Mouse (Mus musculus): ENCODE measurements at regions not wholly inside any gene's neighbourhood (a gene's known extent, or its start where the extent isn't known, plus 50 kb on each side); places are given as distances from the start of the nearest gene placed in this dataset.

GRCm38 (mm10) chr1:148823146-148823545, 1137.9 kb downstream of the Pla2g4a start:
- Histone ChIP-seq H3K4me2 (replicated peaks; ENCODE audit: low read depth, low read length, severe bottlenecking) (no peak overlapping the region), H3K27ac (replicated peaks; ENCODE audit: low read depth, low read length) (no peak overlapping the region), H3K9me3 (ENCODE audit: control insufficient read depth, low read length) (no peaks in the 10 kb centered on the region), H3K4me1 (ENCODE audit: control insufficient read depth, insufficient read depth, low read length) (no peaks in the 10 kb centered on the region), H3K27me3 (ENCODE audit: control insufficient read depth, insufficient read depth, low read length) (no peaks in the 10 kb centered on the region), H3K36me3 (ENCODE audit: control insufficient read depth, insufficient read depth, low read length) (no peaks in the 10 kb centered on the region), H3K4me3 (replicated peaks; ENCODE audit: low read length) (no peak overlapping the region), H3K9ac (ENCODE audit: low read depth, low read length, severe bottlenecking) (no peak overlapping the region)
- TF ChIP-seq POLR2A (IDR thresholded peaks at IDR 0.05; ENCODE audit: borderline replicate concordance, extremely low read depth, insufficient read depth, insufficient read length) = no peak
- 45% methylated on average over 3 of the region's 3 CpGs for WGBS
- DNase-seq (ENCODE audit: low spot score) = no peak
- no peak for ATAC-seq (ENCODE audit: low FRiP score, low read depth)

GRCm38 (mm10) chr1:148808707-148809106, 1152.4 kb downstream of the Pla2g4a start:
- TF ChIP-seq POLR2A (IDR thresholded peaks at IDR 0.05; ENCODE audit: borderline replicate concordance, extremely low read depth, insufficient read depth, insufficient read length) = no peak
- H3K4me3 ChIP-seq (replicated peaks; ENCODE audit: low read length) = no peak overlapping the region
- no peak for ATAC-seq (ENCODE audit: low FRiP score, low read depth)
- H3K4me1 ChIP-seq (ENCODE audit: control insufficient read depth, insufficient read depth, low read length) = no peaks in the 10 kb centered on the region
- DNase-seq (ENCODE audit: low spot score) = no peak
- no peaks in the 10 kb centered on the region for H3K27me3 ChIP-seq (ENCODE audit: control insufficient read depth, insufficient read depth, low read length)
- H3K4me2 ChIP-seq (replicated peaks; ENCODE audit: low read depth, low read length, severe bottlenecking) = no peak overlapping the region
- H3K36me3 ChIP-seq (ENCODE audit: control insufficient read depth, insufficient read depth, low read length) = no peaks in the 10 kb centered on the region
- H3K9me3 ChIP-seq (ENCODE audit: control insufficient read depth, low read length) = no peaks in the 10 kb centered on the region
- no peak overlapping the region for H3K27ac ChIP-seq (replicated peaks; ENCODE audit: low read depth, low read length)
- no peak overlapping the region for H3K9ac ChIP-seq (ENCODE audit: low read depth, low read length, severe bottlenecking)

- H3K36me3 ChIP-seq (ENCODE audit: control insufficient read depth, insufficient read depth, low read length) = no peaks in the 10 kb centered on the region
- H3K4me3 ChIP-seq (replicated peaks; ENCODE audit: low read length) = no peak overlapping the region
- no peaks in the 10 kb centered on the region for H3K27me3 ChIP-seq (ENCODE audit: control insufficient read depth, insufficient read depth, low read length)
- H3K9me3 ChIP-seq (ENCODE audit: control insufficient read depth, low read length) = no peaks in the 10 kb centered on the region
- H3K4me2 ChIP-seq (replicated peaks; ENCODE audit: low read depth, low read length, severe bottlenecking) = no peak overlapping the region
- no peak overlapping the region for H3K9ac ChIP-seq (ENCODE audit: low read depth, low read length, severe bottlenecking)
- H3K27ac ChIP-seq (replicated peaks; ENCODE audit: low read depth, low read length) = no peak overlapping the region
- DNase-seq (ENCODE audit: low spot score) = no peak
- TF ChIP-seq POLR2A (IDR thresholded peaks at IDR 0.05; ENCODE audit: borderline replicate concordance, extremely low read depth, insufficient read depth, insufficient read length) = no peak
- no peak for ATAC-seq (ENCODE audit: low FRiP score, low read depth)
- no peaks in the 10 kb centered on the region for H3K4me1 ChIP-seq (ENCODE audit: control insufficient read depth, insufficient read depth, low read length)
Measured at GRCm38 (mm10) chr1:148797110-148797509, 1164.0 kb downstream of the Pla2g4a start.

- no peak overlapping the region for H3K27ac ChIP-seq (replicated peaks; ENCODE audit: low read depth, low read length)
- H3K4me2 ChIP-seq (replicated peaks; ENCODE audit: low read depth, low read length, severe bottlenecking) = no peak overlapping the region
- no peaks in the 10 kb centered on the region for H3K36me3 ChIP-seq (ENCODE audit: control insufficient read depth, insufficient read depth, low read length)
- DNase-seq (ENCODE audit: low spot score) = no peak
- ATAC-seq (ENCODE audit: low FRiP score, low read depth) = no peak
- TF ChIP-seq POLR2A (IDR thresholded peaks at IDR 0.05; ENCODE audit: borderline replicate concordance, extremely low read depth, insufficient read depth, insufficient read length) = no peak
- H3K9me3 ChIP-seq (ENCODE audit: control insufficient read depth, low read length) = no peaks in the 10 kb centered on the region
- H3K4me1 ChIP-seq (ENCODE audit: control insufficient read depth, insufficient read depth, low read length) = no peaks in the 10 kb centered on the region
- H3K4me3 ChIP-seq (replicated peaks; ENCODE audit: low read length) = no peak overlapping the region
- H3K9ac ChIP-seq (ENCODE audit: low read depth, low read length, severe bottlenecking) = no peak overlapping the region
- H3K27me3 ChIP-seq (ENCODE audit: control insufficient read depth, insufficient read depth, low read length) = no peaks in the 10 kb centered on the region
Measured at GRCm38 (mm10) chr1:148750806-148751205, 1210.3 kb downstream of the Pla2g4a start.

- 48% methylated on average over 1 of the region's 1 CpGs for WGBS
- H3K36me3 ChIP-seq (ENCODE audit: control insufficient read depth, insufficient read depth, low read length) = no peaks in the 10 kb centered on the region
- no peak overlapping the region for H3K4me3 ChIP-seq (replicated peaks; ENCODE audit: low read length)
- no peak overlapping the region for H3K27ac ChIP-seq (replicated peaks; ENCODE audit: low read depth, low read length)
- H3K9me3 ChIP-seq (ENCODE audit: control insufficient read depth, low read length) = no peaks in the 10 kb centered on the region
- no peak for TF ChIP-seq POLR2A (IDR thresholded peaks at IDR 0.05; ENCODE audit: borderline replicate concordance, extremely low read depth, insufficient read depth, insufficient read length)
- no peak overlapping the region for H3K4me2 ChIP-seq (replicated peaks; ENCODE audit: low read depth, low read length, severe bottlenecking)
- DNase-seq (ENCODE audit: low spot score) (no peak), ATAC-seq (ENCODE audit: low FRiP score, low read depth) (no peak)
- no peaks in the 10 kb centered on the region for H3K4me1 ChIP-seq (ENCODE audit: control insufficient read depth, insufficient read depth, low read length)
- H3K27me3 ChIP-seq (ENCODE audit: control insufficient read depth, insufficient read depth, low read length) = no peaks in the 10 kb centered on the region
- no peak overlapping the region for H3K9ac ChIP-seq (ENCODE audit: low read depth, low read length, severe bottlenecking)
Measured at GRCm38 (mm10) chr1:148722106-148722505, 1239.0 kb downstream of the Pla2g4a start.

- DNase-seq (ENCODE audit: low spot score) (no peak), ATAC-seq (ENCODE audit: low FRiP score, low read depth) (no peak)
- H3K9me3 ChIP-seq (ENCODE audit: control insufficient read depth, low read length) = no peaks in the 10 kb centered on the region
- H3K36me3 ChIP-seq (ENCODE audit: control insufficient read depth, insufficient read depth, low read length) = no peaks in the 10 kb centered on the region
- no peak overlapping the region for H3K9ac ChIP-seq (ENCODE audit: low read depth, low read length, severe bottlenecking)
- H3K27ac ChIP-seq (replicated peaks; ENCODE audit: low read depth, low read length) = no peak overlapping the region
- 71% methylated on average over 1 of the region's 1 CpGs for WGBS
- no peak overlapping the region for H3K4me2 ChIP-seq (replicated peaks; ENCODE audit: low read depth, low read length, severe bottlenecking)
- no peak overlapping the region for H3K4me3 ChIP-seq (replicated peaks; ENCODE audit: low read length)
- TF ChIP-seq POLR2A (IDR thresholded peaks at IDR 0.05; ENCODE audit: borderline replicate concordance, extremely low read depth, insufficient read depth, insufficient read length) = no peak
- no peaks in the 10 kb centered on the region for H3K27me3 ChIP-seq (ENCODE audit: control insufficient read depth, insufficient read depth, low read length)
- no peaks in the 10 kb centered on the region for H3K4me1 ChIP-seq (ENCODE audit: control insufficient read depth, insufficient read depth, low read length)
Measured at GRCm38 (mm10) chr1:148721409-148721808, 1239.7 kb downstream of the Pla2g4a start.

Measured in limb, embryonic 14.5 days (tissue).